Mouse (Mus musculus) forebrain, postnatal 0 days (tissue): Measurements from ENCODE around the gene 3830406C13Rik. TPM values are rescaled to one million over a fixed set of nuclear protein-coding genes. Genes with fewer than 3 reads are reported as not detected.

Experiments used
- ATAC-seq: fragments of 200-750 bp; cut with Nextera tagmentation; 2 replicates; pipeline ENCODE4 v1.8.0; 2017; ENCODE audit warnings: mild to moderate bottlenecking, moderate library complexity
- DNase-seq: peaks from one replicate; pipeline ENCODE4 v3.0.0-alpha.2; 2015
- H3K27ac ChIP-seq: fragments of 300-500 bp; sonication (generic); 2 replicates; pipeline ENCODE4 v1.5.1; 2014; ENCODE audit warnings: low read depth, mild to moderate bottlenecking, antibody characterized with exemption, low read length, moderate library complexity, mixed read lengths
- H3K27me3 ChIP-seq: fragments of 300-500 bp; sonication (generic); 2 replicates; pipeline ENCODE4 v1.6.1; 2014; ENCODE audit warnings: mild to moderate bottlenecking, low read length, mixed read lengths; ENCODE audit not compliant: insufficient read depth
- H3K36me3 ChIP-seq: fragments of 300-500 bp; sonication (generic); 2 replicates; pipeline ENCODE4 v1.6.1; 2014; ENCODE audit warnings: mild to moderate bottlenecking, moderate library complexity; ENCODE audit not compliant: insufficient read depth
- H3K4me1 ChIP-seq: fragments of 300-500 bp; sonication (generic); 2 replicates; pipeline ENCODE4 v1.6.1; 2014; ENCODE audit warnings: antibody characterized with exemption; ENCODE audit not compliant: insufficient read depth
- H3K4me2 ChIP-seq: fragments of 300-500 bp; sonication (generic); 2 replicates; pipeline ENCODE4 v1.6.1; 2014; ENCODE audit warnings: low read depth, mild to moderate bottlenecking, moderate library complexity
- H3K4me3 ChIP-seq: fragments of 300-500 bp; sonication (generic); 2 replicates; pipeline ENCODE4 v1.5.1; 2014; ENCODE audit warnings: low read depth, low read length, mixed read lengths
- H3K9ac ChIP-seq: fragments of 300-500 bp; sonication (generic); 2 replicates; pipeline ENCODE4 v1.6.1; 2014; ENCODE audit warnings: mild to moderate bottlenecking
- H3K9me3 ChIP-seq: fragments of 300-500 bp; sonication (generic); 2 replicates; pipeline ENCODE4 v1.6.1; 2016; ENCODE audit warnings: low read length
- CTCF ChIP-seq: sonication (generic); IDR thresholded peaks from 2 replicates; pipeline ENCODE4 v1.5.1; 2016; ENCODE audit warnings: antibody characterized with exemption, control low read depth, low read depth
- WGBS: fragments of 180-500 bp; shearing (Covaris S2); extraction: QIAGEN DNeasy Blood & Tissue Kit; methylation state at CpG from one replicate; pipeline ENCODE4 v1.1.7; 2014; 5-methylcytosine and 5-hydroxymethylcytosine counted together
- polyA plus RNA-seq: library from polyadenylated mRNA; unstranded; fragments of >200 nt; fragmentation: Nextera tagmentation; extraction: Ambion mirVana; gene quantifications from 2 replicates; pipeline ENCODE4 v1.2.1, GENCODE M21; 2015
- total RNA-seq: library from RNA; depleted of rRNA; stranded (reverse); fragments of >200 nt; gene quantifications from 2 replicates; pipeline ENCODE4 v1.2.3, GENCODE M21; 2014

3830406C13Rik gene
- total and polyA plus RNA-seq, 2 experiments from 2014 or later: 27.8 to 39.0 TPM

GRCm38 (mm10) chr14:12337998-12338809 lies 54.2 kb downstream of the 3830406C13Rik start:
- H3K9me3 ChIP-seq: no peaks in the 10 kb centered on the region
- ATAC-seq: peak; percentile 60
- H3K27me3 ChIP-seq: peaks cover 10% of the 10 kb centered on the region
- no peak overlapping the region for H3K4me3 ChIP-seq
- 3% methylated on average over 16 of the region's 16 CpGs for WGBS
- 0 out of 2 replicates have a peak, but pooled peaks cover 2% of the 10 kb centered on the region for H3K4me1 ChIP-seq
- H3K36me3 ChIP-seq: no peaks in the 10 kb centered on the region
- H3K9ac ChIP-seq: 0 out of 2 replicates have a peak overlapping the region, but pooled peaks have one; percentile 14
- no peak for TF ChIP-seq CTCF
- H3K4me2 ChIP-seq: peak overlapping the region; percentile 35
- H3K27ac ChIP-seq: peak overlapping the region; percentile 62
- peak; percentile 83 for DNase-seq

GRCm38 (mm10) chr14:12338811-12339565 lies 55.0 kb downstream of the 3830406C13Rik start:
- WGBS: 6% methylated on average over 10 of the region's 10 CpGs
- Histone ChIP-seq H3K4me2 (peak overlapping the region; percentile 21; the same call in 1 of the 2 replicates), H3K4me3 (no peak overlapping the region), H3K27ac (peak overlapping the region; percentile 16; the same call in 1 of the 2 replicates), H3K36me3 (no peaks in the 10 kb centered on the region), H3K4me1 (0 out of 2 replicates have a peak, but pooled peaks cover 2% of the 10 kb centered on the region), H3K9ac (no peak overlapping the region), H3K27me3 (peaks cover 10% of the 10 kb centered on the region), H3K9me3 (no peaks in the 10 kb centered on the region)
- TF ChIP-seq CTCF: no peak
- peak; percentile 52 for DNase-seq
- no peak for ATAC-seq

- WGBS: 4% methylated on average over 19 of the region's 19 CpGs
- peaks cover 10% of the 10 kb centered on the region for H3K27me3 ChIP-seq
- no peak for TF ChIP-seq CTCF
- peak overlapping the region; percentile 78 for H3K27ac ChIP-seq
- DNase-seq (peak; percentile 73), ATAC-seq (peak; percentile 25)
- peak overlapping the region; percentile 42 for H3K4me3 ChIP-seq
- no peaks in the 10 kb centered on the region for H3K36me3 ChIP-seq
- H3K4me2 ChIP-seq: peak overlapping the region; percentile 56
- 0 out of 2 replicates have a peak, but pooled peaks cover 2% of the 10 kb centered on the region for H3K4me1 ChIP-seq
- H3K9ac ChIP-seq: peak overlapping the region; percentile 57
- no peaks in the 10 kb centered on the region for H3K9me3 ChIP-seq
Observed at GRCm38 (mm10) chr14:12340238-12341074, 56.5 kb downstream of the 3830406C13Rik start.

- H3K9ac ChIP-seq: peak overlapping the region; percentile 57
- 0 out of 2 replicates have a peak, but pooled peaks cover 2% of the 10 kb centered on the region for H3K4me1 ChIP-seq
- H3K27me3 ChIP-seq: peaks cover 16% of the 10 kb centered on the region
- 3% methylated on average over 42 of the region's 42 CpGs for WGBS
- no peaks in the 10 kb centered on the region for H3K9me3 ChIP-seq
- ATAC-seq: no peak
- 0 out of 2 replicates have a peak, but pooled peaks have one; percentile 6 for TF ChIP-seq CTCF
- no peaks in the 10 kb centered on the region for H3K36me3 ChIP-seq
- H3K4me2 ChIP-seq: peak overlapping the region; percentile 56
- H3K4me3 ChIP-seq: peak overlapping the region; percentile 42
- DNase-seq: peak; percentile 71
- peak overlapping the region; percentile 78 for H3K27ac ChIP-seq
Observed at GRCm38 (mm10) chr14:12341075-12341788, 57.3 kb downstream of the 3830406C13Rik start.

- Histone ChIP-seq H3K27me3 (peaks cover 22% of the 10 kb centered on the region), H3K27ac (peak overlapping the region; percentile 87), H3K36me3 (no peaks in the 10 kb centered on the region), H3K4me1 (0 out of 2 replicates have a peak, but pooled peaks cover 2% of the 10 kb centered on the region), H3K9ac (peak overlapping the region; percentile 57), H3K4me2 (peak overlapping the region; percentile 56), H3K4me3 (peak overlapping the region; percentile 42), H3K9me3 (no peaks in the 10 kb centered on the region)
- peak; percentile 57 for DNase-seq
- no peak for TF ChIP-seq CTCF
- WGBS: 16% methylated on average over 24 of the region's 24 CpGs
- ATAC-seq: no peak
Observed at GRCm38 (mm10) chr14:12341789-12342457, 58.0 kb downstream of the 3830406C13Rik start.
